Mouse (Mus musculus): ENCODE results near the gene Casp6.

DNA sequence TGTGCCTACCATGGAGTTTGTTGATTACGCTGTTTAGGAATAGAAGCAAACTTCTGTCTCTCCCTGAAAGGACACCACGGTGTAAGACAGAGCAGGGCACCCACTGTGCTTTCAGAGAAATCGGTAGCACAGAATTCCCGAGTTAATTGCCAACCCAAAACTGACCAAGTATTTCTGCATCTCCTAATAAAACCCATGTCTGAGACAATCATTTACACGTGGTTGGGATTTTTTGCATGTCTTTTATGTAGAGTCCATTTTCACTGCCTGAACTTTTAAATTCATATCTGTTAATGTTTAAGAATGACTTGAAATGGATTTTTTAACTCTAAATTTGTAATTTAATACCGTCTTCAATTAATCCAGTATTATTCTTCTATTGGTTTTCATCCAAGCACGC, 22.4 kb downstream of the Casp6 start:
- no peak for TF ChIP-seq MAFK (IDR thresholded peaks at IDR 0.05; ENCODE audit: insufficient read depth, low read depth, low read length)
- TF ChIP-seq ZC3H11A (IDR thresholded peaks at IDR 0.05; ENCODE audit: borderline replicate concordance, low read depth, low read length): no peak
- no peak for TF ChIP-seq ZNF384 (IDR thresholded peaks at IDR 0.05; ENCODE audit: low read depth, low read length)
- no peak for TF ChIP-seq HCFC1 (IDR thresholded peaks at IDR 0.05; ENCODE audit: borderline replicate concordance, insufficient read depth, low read length)
